Mouse (Mus musculus) hindbrain, embryonic 14.5 days (tissue): ENCODE data around the gene Ip6k1. TPM values are rescaled to one million over a fixed set of nuclear protein-coding genes. Genes with fewer than 3 reads are reported as not detected.

Experiments
- ATAC-seq: fragments of 200-750 bp; cut with Nextera tagmentation; 2 replicates; pipeline ENCODE4 v1.8.0; 2017; ENCODE audit warnings: moderate number of reproducible peaks, mild to moderate bottlenecking, moderate TSS enrichment, moderate library complexity; ENCODE audit not compliant: low FRiP score
- DNase-seq: peaks from one replicate; pipeline ENCODE4 v3.0.0-alpha.2; 2015; ENCODE audit warnings: low spot score
- H3K27ac ChIP-seq: fragments of 300-500 bp; sonication (generic); 2 replicates; pipeline ENCODE4 v1.5.1; 2014; ENCODE audit warnings: mild to moderate bottlenecking, moderate library complexity
- H3K27me3 ChIP-seq: fragments of 300-500 bp; sonication (generic); 2 replicates; pipeline ENCODE4 v1.6.1; 2014; ENCODE audit warnings: mild to moderate bottlenecking, low read length, mixed read lengths; ENCODE audit not compliant: control insufficient read depth, insufficient read depth
- H3K36me3 ChIP-seq: fragments of 300-500 bp; sonication (generic); replicated peaks from 2 replicates; pipeline ENCODE4 v1.6.1; 2014; ENCODE audit not compliant: control insufficient read depth, insufficient read depth
- H3K4me1 ChIP-seq: fragments of 300-500 bp; sonication (generic); replicated peaks from 2 replicates; pipeline ENCODE4 v1.6.1; 2014; ENCODE audit warnings: antibody characterized with exemption, low read length, mixed read lengths; ENCODE audit not compliant: control insufficient read depth, insufficient read depth
- H3K4me2 ChIP-seq: fragments of 300-500 bp; sonication (generic); replicated peaks from 2 replicates; pipeline ENCODE4 v1.6.1; 2014; ENCODE audit warnings: mild to moderate bottlenecking, moderate library complexity
- H3K4me3 ChIP-seq: fragments of 300-500 bp; sonication (generic); replicated peaks from 2 replicates; pipeline ENCODE4 v1.5.1; 2014; ENCODE audit warnings: mild to moderate bottlenecking, low read length
- H3K9ac ChIP-seq: fragments of 300-500 bp; sonication (generic); 2 replicates; pipeline ENCODE4 v1.6.1; 2014
- H3K9me3 ChIP-seq: fragments of 300-500 bp; sonication (generic); 2 replicates; pipeline ENCODE4 v1.6.1; 2016; ENCODE audit warnings: low read length; ENCODE audit not compliant: control insufficient read depth
- WGBS: fragments of 180-500 bp; shearing (Covaris S2); extraction: QIAGEN DNeasy Blood & Tissue Kit; methylation state at CpG from one replicate; pipeline ENCODE4 v1.1.7; 2014; 5-methylcytosine and 5-hydroxymethylcytosine counted together
- polyA plus RNA-seq: library from polyadenylated mRNA; unstranded; fragments of >200 nt; fragmentation: Nextera tagmentation; extraction: Ambion mirVana; gene quantifications from 2 replicates; pipeline ENCODE4 v1.2.1, GENCODE M21; 2014

Ip6k1 gene
- polyA plus RNA-seq = 55.4 and 60.7 TPM in 2 replicates

DNA sequence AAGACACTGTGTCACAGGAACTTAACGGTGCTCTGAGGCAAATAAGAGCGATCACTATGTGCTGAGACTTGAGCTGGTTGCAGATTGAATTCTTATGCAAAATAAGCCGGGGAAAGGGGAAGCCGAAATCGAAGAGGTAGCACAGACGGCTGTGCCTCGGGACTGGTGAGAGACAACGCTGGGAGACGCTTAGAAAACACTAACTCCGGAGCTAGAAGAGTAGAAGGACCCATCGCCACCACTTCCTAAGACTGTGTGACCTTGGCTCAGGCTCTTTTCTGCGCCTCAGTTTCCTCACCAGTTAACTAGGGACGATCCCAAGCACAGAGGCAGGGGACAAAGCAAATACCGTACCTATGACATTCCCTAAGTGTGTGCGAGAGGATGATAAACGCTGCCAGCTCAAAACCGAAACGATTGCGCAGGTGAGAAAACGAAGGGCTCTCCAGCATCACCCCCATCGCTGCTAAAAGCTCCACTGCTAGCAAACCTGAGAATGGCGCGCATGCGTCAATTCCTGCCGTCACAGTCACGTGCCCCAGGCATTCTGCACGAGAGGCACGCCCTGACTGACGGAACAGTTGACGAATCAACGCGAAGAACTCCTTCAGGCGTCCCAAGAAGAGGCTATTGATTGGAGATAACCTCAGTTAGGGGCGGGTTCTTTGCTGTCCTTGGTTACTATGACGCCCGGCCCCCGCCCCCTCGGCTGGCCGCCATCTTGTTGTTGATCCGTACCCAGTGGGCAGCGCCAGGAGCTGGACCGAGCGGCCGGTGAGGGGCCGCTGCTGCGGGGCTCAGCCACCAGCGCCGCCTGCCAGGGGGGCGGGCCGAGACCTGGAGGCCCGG lies at the start of gene Ip6k1:
Gene Ip6k1 (plus strand): TSS at position 580 of the 849 bp plus-strand sequence.
- peak within 1 kb of the TSS; percentile 95 for H3K9ac ChIP-seq
- H3K9me3 ChIP-seq = no peaks in the 10 kb centered on the region
- H3K4me3 ChIP-seq = peak within 1 kb of the TSS; percentile 97
- H3K4me2 ChIP-seq = peak within 1 kb of the TSS; percentile 78
- under 1% methylated on average over 51 of the region's 51 CpGs for WGBS
- peak within 1 kb of the TSS; percentile 97 for H3K27ac ChIP-seq
- no peaks in the 10 kb centered on the region for H3K36me3 ChIP-seq
- ATAC-seq = peak; percentile 99
- peak; percentile 100 for DNase-seq
- peaks cover 18% of the 10 kb centered on the region for H3K4me1 ChIP-seq
- H3K27me3 ChIP-seq = no peaks in the 10 kb centered on the region

DNA sequence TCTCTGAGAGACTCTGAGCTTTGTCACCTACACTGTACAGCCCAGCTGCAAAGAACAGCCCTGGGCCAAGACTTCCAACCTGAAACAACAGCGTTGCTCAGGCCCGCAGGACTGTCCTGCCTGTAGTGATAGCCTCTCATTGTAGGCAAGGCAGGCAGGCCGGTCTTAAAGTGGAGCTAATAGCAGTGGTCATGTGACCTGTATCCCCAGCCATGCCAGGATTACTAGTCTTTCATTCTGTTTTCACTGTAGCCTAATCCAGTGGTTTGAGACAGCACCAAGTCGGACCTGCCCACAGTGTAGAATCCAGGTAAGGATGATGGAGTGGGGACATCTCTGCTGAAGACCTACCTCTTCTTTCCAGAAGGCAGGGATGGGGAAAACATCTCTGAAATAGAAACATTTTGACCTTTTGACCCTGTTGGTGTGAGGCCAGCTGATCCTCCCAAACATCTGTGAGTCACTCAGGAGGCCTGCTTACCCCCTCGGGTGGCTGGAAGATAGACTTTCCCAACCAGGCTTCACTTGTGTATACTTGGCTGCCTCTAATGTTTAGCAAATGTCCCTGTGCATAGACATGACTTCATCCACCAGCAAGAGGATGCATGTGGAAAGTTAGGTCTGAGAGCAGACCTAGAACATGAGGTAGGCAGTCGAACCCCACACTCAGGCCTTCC lies 46.5 kb upstream of the Ip6k1 start:
- Histone ChIP-seq H3K4me1 (peaks cover 3% of the 10 kb centered on the region), H3K27me3 (no peaks in the 10 kb centered on the region), H3K36me3 (no peaks in the 10 kb centered on the region; the same call in 1 of the 2 replicates), H3K9me3 (no peaks in the 10 kb centered on the region), H3K9ac (no peak overlapping the region), H3K27ac (no peak overlapping the region), H3K4me3 (no peak overlapping the region), H3K4me2 (no peak overlapping the region)
- ATAC-seq (no peak), DNase-seq (no peak)
- 82% methylated on average over 6 of the region's 6 CpGs for WGBS

DNA sequence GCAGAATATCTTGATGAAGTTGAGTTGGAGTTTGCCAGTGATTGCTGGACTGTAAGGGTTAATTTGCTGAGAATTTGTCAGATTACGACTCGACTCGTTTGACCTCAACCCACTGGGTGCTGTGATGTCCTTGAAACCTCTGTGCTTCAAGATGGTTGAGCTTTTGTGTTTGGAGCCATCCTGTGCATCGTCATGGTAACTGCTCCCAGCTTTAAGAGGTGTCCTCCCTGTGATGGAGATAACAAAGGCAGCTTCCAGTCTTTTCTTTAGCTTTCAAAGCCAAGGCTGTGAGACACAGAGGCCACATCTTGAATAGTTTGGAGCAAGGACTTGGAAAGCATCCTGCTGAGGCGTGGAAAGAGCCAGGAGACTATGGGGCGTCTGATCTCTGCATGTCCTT lies 45.2 kb upstream of the Ip6k1 start:
- Histone ChIP-seq H3K9ac (no peak overlapping the region), H3K27me3 (no peaks in the 10 kb centered on the region), H3K4me3 (no peak overlapping the region), H3K9me3 (no peaks in the 10 kb centered on the region), H3K4me2 (no peak overlapping the region), H3K4me1 (peaks cover 15% of the 10 kb centered on the region), H3K36me3 (no peaks in the 10 kb centered on the region; the same call in 1 of the 2 replicates), H3K27ac (no peak overlapping the region)
- no peak for ATAC-seq
- 21% methylated on average over 6 of the region's 6 CpGs for WGBS
- no peak for DNase-seq

DNA sequence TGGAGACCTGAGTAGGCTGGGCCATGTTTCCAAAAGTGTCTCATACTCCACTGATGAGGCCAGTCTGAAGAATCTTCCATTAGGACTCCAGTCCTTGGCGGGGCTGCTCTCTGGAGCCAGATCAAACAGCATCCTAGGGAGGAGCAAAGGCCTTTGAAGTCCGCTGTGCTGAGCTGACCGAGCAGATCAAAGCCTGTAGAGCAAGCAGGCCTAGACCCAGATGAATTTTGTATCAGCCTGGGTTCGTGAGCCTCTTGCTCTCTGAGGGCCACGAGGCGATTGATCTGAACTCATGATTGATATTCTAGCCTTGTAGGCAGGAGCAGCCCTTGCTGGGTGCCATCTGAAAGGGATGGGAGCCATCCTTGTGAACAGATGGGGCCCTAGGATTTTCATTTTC lies 42.4 kb upstream of the Ip6k1 start:
- DNase-seq = no peak
- H3K4me2 ChIP-seq = no peak overlapping the region
- H3K9me3 ChIP-seq = no peaks in the 10 kb centered on the region
- H3K27me3 ChIP-seq = no peaks in the 10 kb centered on the region
- WGBS = 70% methylated on average over 6 of the region's 6 CpGs
- H3K4me1 ChIP-seq = peaks cover 16% of the 10 kb centered on the region
- H3K9ac ChIP-seq = no peak overlapping the region
- no peak overlapping the region for H3K27ac ChIP-seq
- no peaks in the 10 kb centered on the region; the same call in 1 of the 2 replicates for H3K36me3 ChIP-seq
- no peak overlapping the region for H3K4me3 ChIP-seq
- no peak for ATAC-seq

DNA sequence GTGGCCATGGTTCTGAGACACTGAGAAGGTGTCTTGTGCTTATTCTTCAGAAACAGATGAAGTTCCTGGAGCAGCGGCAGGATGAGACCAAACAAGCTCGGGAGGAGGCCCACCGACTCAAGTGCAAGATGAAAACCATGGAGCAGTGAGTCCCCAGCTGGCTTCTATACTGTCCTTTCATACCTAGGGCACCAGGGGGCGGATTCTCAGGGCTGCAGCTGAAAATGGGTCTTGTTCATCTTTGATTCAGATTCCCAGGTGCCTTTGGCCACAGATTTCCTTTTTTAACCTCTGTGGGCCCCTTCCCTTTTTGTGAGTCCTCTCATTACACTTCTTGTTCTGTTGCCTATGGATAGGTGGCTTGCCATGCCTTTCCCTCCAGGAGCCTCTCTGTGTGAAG lies 41.4 kb upstream of the Ip6k1 start:
- ATAC-seq (no peak), DNase-seq (no peak)
- Histone ChIP-seq H3K36me3 (no peaks in the 10 kb centered on the region; the same call in 1 of the 2 replicates), H3K9ac (no peak overlapping the region), H3K4me3 (no peak overlapping the region), H3K4me1 (peaks cover 16% of the 10 kb centered on the region), H3K27me3 (no peaks in the 10 kb centered on the region), H3K27ac (peak overlapping the region; percentile 84), H3K4me2 (no peak overlapping the region; the same call in 1 of the 2 replicates), H3K9me3 (no peaks in the 10 kb centered on the region)
- WGBS = 80% methylated on average over 4 of the region's 4 CpGs

DNA sequence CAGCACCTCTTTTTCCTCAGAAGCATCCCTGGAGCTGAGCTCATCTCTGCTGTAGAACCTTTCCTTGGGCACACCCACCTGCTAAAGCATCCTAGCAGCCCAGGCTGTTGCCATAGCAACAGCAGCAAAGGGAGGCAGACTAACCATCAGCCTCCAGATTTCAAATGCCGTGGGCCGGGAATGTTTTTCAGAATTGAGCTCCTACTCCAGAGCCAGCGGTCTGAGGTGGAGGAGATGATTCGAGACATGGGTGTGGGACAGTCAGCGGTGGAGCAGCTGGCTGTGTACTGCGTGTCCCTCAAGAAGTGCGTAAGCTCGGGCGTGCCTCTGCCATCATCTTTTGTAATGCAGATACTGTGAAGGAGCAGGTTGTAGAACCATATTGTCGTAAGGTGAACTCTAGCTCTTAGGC lies 40.9 kb upstream of the Ip6k1 start:
- peaks cover 16% of the 10 kb centered on the region for H3K4me1 ChIP-seq
- H3K9ac ChIP-seq = no peak overlapping the region
- peak overlapping the region; percentile 84 for H3K27ac ChIP-seq
- H3K4me3 ChIP-seq = no peak overlapping the region
- 59% methylated on average over 10 of the region's 10 CpGs for WGBS
- no peaks in the 10 kb centered on the region for H3K9me3 ChIP-seq
- peak; percentile 67 for DNase-seq
- no peaks in the 10 kb centered on the region for H3K27me3 ChIP-seq
- H3K36me3 ChIP-seq = no peaks in the 10 kb centered on the region; the same call in 1 of the 2 replicates
- ATAC-seq = peak; percentile 44; the same call in 1 of the 2 replicates
- H3K4me2 ChIP-seq = peak overlapping the region; percentile 39

DNA sequence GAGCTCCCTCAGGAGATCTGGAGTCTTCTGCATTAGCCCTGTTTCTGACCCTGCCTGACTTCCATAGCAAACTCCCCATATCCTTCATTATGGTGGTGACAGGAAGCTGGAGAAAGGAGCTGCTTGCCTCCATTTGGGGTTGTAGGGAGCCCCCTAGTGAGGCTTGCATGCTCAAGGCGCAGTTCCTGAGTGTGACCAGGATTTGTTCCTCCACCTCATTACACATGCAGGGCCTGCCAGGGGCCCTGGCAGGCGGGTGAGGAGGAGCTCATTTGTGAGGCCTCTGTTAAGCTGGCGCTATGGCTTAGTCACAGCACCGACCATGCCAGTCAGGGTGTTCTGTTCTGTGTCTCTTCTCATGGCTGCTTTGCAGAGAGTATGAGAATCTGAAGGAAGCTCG lies 40.4 kb upstream of the Ip6k1 start:
- WGBS = 45% methylated on average over 5 of the region's 5 CpGs
- H3K4me3 ChIP-seq = no peak overlapping the region
- peak overlapping the region; percentile 84 for H3K27ac ChIP-seq
- H3K4me2 ChIP-seq = peak overlapping the region; percentile 39; the same call in 1 of the 2 replicates
- H3K36me3 ChIP-seq = no peaks in the 10 kb centered on the region; the same call in 1 of the 2 replicates
- no peaks in the 10 kb centered on the region for H3K27me3 ChIP-seq
- peak; percentile 52 for DNase-seq
- ATAC-seq = peak; percentile 49; the same call in 1 of the 2 replicates
- peaks cover 16% of the 10 kb centered on the region for H3K4me1 ChIP-seq
- no peak overlapping the region for H3K9ac ChIP-seq
- no peaks in the 10 kb centered on the region for H3K9me3 ChIP-seq

DNA sequence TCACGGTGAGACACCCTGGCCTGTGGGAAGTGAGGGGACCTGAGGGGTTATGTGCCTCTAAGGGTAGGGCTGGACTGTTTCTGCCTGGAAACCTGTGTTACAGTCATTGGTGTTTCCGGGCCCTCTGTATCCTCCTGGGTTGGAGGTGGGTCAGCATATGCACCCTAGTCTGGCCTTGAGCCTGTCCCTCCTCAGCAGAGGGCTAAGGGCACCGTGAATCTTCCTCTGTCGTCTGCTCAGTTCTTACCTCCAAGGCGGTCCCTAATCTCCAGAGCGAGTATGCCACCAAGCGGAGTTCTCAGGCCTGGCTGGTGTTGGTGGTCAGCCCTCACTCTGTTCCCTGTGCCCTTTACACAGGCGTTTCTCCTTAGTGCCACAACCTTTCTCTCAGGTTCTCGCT lies 39.4 kb upstream of the Ip6k1 start:
- Histone ChIP-seq H3K9ac (no peak overlapping the region), H3K27me3 (no peaks in the 10 kb centered on the region), H3K36me3 (no peaks in the 10 kb centered on the region), H3K9me3 (no peaks in the 10 kb centered on the region), H3K4me2 (no peak overlapping the region), H3K4me1 (peaks cover 16% of the 10 kb centered on the region), H3K4me3 (no peak overlapping the region), H3K27ac (no peak overlapping the region)
- WGBS = 94% methylated on average over 9 of the region's 9 CpGs
- no peak for ATAC-seq
- DNase-seq = no peak

DNA sequence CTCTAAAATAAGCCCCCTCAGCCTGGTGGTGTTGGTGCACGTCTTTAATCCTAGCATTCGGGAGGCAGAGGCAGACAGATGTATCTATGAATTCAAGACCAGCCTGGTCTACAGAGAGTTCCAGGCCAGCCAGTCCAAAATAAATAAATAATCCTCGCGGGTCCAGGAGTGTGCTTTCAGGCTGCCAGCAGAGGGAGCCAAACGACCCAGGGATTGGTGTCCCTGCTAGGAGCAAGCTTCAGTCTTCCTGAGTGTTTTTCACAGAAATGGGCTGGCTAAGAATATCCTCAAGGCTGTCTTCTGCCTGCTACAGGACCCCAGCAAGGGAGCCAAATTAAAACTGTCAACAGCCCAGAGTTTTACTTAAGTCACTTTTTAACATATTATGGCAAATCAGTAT lies 38.6 kb upstream of the Ip6k1 start:
- Histone ChIP-seq H3K36me3 (no peaks in the 10 kb centered on the region), H3K4me3 (no peak overlapping the region), H3K9me3 (no peaks in the 10 kb centered on the region), H3K4me2 (no peak overlapping the region), H3K27me3 (no peaks in the 10 kb centered on the region), H3K4me1 (peaks cover 16% of the 10 kb centered on the region), H3K9ac (no peak overlapping the region), H3K27ac (no peak overlapping the region)
- ATAC-seq (peak; percentile 58; the same call in 1 of the 2 replicates), DNase-seq (peak; percentile 87)
- 32% methylated on average over 5 of the region's 5 CpGs for WGBS
